Mouse (Mus musculus) thymus, postnatal 36 days (tissue): ENCODE results near the gene Col8a2.

Experiments
- DNase-seq, 2 experiments: peaks; one replicate each; pipeline ENCODE4 v3.0.0; 2022; ENCODE audit warnings: mixed read lengths in 2 of 2

Gene Col8a2

DNA sequence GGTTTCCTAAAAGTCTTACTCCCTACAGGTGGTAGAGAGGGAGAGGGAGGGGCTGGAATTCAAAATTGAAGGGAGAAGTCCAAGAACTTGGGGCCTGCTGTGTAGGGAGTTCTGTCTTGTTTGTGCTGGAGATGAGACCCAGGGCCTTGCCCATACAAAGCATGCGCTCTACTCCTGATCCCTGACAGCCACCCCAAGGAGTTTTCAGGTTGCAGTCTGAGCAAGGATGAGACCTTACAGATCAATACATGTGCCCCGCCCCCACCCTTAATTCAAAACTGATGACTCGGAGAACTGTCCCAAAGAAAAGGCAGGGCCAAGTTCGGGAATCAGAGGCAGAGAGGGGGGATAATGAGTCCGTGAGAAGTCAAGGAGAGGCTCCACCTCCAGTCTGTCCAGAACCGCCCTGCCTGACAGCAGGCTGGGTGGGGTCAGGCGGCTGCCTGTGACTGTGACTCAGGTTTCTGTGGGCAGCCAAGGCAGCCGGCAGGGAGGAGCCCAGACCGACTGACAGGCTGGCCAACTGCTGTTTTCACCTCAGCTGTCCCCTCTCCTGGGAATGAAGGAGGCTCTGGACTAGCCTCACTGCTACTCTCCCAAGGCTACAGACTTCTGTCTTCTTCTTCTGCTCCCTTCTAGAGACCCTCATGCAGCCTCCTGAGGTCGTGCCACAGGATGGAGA, 25.9 kb upstream of the Col8a2 start:
- DNase-seq = peak; percentile 22 to 47

DNA sequence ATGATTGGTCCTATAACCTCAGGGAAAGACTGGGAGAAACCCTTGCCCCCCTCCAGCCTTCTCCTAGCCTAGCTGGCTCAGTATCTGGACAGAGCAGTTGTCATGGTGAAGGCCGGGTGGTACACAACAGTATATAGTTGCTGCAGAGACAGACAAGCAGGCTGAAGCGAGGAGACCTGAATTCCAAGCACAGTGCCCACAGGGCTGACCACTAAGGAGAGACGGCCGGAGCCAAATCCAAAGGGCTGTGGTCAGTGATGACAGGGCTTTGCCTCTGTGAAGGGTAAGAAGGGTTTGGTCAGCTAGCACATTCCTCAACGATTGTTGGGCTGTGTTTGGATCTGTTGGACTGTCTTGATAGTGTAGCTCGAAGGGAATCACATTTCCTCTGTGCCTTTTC, 25.3 kb upstream of the Col8a2 start:
- DNase-seq = no peak

DNA sequence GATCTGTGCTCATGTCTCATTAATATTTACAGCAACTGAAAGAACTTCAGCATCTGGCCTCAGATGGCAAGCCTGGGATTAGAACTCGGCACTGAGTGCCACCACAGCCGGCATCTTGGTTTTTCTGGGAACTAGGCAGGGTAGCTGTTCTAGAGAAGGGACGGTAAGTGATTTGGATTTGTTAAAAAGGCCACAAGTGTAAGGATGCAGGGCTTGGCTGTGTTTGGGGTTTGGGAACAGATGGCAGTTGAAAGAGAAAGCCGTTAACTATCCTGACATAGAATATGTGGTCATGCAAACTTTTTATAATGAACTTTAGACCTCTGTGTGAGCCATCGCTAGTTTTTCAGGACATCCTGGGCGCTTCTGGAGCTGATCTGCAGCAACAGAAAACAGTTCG, 24.9 kb upstream of the Col8a2 start:
- no peak for DNase-seq

DNA sequence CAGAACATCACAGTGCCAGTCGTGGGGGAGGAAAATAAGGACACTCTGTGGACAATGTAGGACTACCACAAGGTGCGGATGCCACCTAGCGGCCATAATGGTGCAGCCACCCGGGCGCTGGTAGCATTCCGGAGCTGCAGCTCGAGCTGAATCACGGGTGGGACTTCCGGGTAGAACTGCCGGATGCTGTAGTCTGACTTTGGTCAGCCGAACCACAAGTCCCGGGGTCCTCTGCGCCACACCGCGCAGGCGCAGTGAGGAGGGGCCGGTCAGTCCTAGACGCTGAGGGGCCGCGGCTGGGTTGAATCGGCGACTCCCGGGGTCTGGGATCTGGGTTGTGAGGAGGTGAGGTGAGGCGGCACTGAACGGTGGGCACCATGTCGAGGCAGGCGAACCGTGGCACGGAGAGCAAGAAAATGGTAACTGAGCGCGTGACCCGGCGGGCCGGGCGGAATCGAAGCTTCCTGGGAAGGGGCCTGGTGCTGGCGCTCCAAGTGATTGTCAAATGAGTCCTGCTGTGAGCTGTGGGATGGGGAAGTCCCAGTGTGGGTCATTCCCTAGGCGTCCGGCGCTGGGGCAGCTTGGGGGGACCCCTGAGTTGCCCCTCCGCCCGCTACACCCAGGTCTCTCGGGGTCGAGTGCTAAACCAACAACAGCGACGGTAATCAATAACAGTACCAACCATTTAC, 24.3 kb upstream of the Col8a2 start, which contains the start of gene Trappc3:
TSS of gene Trappc3 (plus strand) at position 207 of the 689 bp plus-strand sequence.
- peak; percentile 98 for DNase-seq

DNA sequence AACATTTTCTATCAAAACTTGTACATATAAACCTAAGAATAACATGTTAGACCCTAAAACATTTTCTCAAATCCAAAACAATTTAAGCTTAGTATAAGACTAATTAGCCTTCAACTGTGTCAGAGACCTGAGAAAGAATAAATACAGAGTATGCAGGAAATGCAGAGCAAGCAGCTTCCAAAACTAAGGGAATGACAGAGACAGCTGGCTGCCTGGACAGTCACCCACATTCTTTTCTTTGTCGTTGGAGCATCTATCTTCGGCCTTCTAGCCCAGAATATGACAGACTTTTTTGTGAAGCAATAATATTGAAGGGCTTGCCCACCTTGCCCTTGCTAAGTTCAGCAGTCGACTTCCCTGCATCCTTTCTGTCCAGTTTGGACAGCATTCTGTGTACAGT, 17.3 kb upstream of the Col8a2 start:
- no peak for DNase-seq

DNA sequence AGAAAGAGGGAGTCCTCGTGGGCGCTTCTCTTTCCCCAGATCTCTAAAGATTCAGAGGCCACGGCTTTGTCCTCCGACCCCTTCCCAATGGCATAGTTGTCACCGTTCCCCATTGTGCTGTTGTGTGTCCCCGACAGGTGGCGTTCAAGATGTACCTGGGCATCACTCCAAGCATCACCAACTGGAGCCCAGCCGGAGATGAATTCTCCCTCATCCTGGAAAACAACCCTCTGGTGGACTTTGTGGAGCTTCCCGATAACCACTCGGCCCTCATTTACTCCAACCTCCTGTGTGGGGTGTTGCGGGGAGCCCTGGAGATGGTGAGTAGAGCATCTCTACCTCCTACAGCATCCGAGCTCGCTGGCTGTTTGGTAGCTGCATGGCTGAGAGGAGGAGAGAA, 12.8 kb upstream of the Col8a2 start:
- no peak for DNase-seq

DNA sequence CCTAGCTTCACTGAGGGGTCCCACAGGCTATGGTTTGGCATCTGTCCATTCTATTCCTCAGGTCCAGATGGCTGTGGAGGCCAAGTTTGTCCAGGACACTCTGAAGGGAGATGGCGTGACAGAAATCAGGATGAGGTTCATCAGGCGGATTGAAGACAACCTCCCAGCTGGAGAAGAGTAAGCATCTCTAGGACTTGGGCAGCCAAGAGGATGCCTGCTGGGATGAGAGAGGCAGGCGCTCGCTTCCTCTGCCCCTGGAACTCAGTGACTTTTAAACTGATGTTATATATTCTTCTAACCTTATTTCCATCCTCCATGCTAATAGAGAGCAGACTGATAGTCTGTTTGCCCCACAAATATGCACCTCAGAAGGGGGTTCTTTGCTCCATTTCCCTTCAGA, 11.5 kb upstream of the Col8a2 start:
- no peak for DNase-seq

DNA sequence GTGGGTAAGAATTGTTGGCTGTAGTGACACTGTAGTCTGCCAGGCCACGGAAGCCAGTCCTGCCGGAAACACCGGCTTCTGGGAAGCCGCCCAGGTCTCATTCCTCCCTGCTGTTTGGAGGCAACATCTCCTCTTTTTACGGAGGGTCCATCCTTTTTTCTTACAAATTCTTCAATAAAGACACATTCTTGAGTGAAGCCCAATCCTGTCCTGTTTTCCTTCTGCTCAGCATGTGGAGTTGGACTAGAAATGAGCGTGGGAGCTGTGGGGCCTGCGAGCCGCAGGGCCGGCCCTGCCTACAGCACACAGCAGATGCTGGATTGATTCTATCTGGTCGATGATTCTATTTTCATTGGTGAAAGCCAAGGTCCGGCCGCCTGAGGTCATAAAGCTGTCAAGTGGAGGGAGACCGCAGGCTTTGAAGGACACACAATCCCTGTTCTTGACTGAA, 10.9 kb upstream of the Col8a2 start:
- no peak for DNase-seq

DNA sequence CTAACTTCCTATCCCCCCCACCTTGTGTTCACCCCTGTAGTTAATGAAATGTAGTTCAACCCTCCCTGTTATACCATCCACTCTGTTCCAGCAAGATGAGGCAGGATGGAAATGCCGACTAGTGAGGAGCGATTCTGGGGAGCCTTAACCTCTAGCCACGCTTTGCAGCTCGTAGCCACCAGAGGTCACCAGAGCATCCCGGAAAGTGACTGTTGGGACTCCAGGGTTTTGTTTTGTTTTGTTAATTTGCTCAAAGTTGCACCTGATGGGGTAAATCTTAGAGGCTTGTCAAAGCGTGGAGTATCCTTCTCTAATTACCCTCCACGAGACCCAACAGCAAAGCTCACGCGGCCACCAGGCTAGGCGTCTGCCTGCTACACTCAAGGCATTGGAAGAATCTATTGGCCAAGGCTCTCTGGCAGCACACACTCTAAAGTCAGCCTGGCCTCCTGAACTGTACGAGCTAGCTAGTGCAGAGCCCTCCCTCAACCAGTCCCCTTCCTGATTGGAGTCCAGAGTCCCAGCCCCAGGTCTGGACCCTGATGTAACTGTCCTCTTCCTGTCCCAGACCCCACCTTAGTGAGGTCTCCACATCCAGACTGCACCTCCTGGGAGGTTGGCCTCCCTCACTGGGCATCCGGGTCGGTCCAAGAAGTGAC, 8.6 kb upstream of the Col8a2 start:
- peak; percentile 36 to 45 for DNase-seq

DNA sequence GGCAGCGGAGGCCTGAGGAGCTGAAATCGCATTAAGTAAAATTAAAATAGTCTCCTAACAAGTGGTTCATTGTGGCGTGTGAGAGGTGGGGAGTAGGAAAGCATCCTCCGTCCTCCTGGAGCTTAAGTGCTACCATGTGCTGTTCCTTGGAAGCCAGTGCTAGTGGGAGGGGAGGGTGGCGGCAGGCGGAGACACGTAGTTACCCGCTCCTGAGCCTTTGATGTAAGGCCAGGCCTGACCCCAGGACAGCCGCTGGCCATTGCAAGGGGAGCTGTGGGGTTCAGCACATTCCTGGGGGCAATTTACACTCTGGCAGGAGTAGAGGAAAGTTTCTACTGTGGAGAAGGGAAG, 8.1 kb upstream of the Col8a2 start:
- no peak for DNase-seq

DNA sequence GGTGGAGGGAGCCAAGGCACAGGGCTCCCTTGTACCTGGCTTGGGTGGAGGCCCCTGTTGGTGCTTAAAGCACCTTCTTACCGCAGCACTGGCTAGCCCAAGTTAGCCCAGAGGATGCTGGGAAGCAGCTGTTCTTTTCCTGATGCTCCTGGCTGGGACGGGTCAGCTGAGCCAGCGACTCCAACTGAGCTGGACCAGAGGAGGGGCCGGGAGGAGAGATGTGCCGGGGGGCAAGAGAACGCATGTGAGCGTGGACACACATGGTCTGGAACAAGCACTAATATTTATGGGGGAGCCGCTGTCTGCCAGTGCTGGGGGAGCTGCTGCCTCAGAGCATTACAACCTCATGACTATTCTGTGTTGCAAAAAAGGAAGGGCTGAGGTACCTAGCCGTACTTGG, 7.6 kb upstream of the Col8a2 start:
- no peak for DNase-seq

DNA sequence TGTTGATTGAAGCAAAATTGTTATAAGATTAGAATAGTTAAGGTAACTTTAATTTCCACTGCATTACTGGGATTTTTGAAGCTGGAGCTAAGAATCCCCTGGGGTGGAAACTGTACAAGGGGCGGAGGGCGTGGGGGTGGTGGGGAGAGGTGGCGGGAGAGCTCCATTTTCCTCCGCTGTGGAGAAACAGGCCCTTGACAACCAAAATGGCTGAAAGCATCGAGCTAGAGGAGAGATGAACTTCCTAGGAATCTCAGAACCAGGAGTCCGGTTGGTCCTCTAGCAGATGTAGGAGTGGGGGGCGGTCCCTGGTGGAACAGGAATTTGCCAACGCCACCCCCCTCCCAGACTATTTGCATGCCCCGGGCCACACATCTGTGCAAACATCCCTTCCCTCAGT, 4.9 kb upstream of the Col8a2 start:
- DNase-seq = no peak

DNA sequence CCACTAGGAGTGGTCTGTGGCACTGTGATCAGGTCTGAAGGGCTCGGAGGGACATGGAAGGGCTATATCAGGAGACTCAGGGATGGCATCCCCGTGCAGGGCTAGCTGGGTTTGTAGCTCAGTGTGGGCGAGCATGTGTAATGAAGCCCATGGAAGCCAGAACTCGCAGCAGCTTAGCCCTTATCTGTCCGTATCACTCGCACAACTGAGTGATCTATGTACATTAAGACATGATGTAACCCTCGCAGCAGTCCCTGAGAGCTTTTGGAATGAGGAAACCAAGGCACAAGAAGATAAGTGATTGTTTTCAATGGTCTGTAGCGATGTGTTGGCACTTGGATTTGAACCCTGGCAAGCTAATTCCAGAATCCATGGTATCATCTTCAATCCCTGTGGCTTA, 3.0 kb upstream of the Col8a2 start:
- DNase-seq = no peak

DNA sequence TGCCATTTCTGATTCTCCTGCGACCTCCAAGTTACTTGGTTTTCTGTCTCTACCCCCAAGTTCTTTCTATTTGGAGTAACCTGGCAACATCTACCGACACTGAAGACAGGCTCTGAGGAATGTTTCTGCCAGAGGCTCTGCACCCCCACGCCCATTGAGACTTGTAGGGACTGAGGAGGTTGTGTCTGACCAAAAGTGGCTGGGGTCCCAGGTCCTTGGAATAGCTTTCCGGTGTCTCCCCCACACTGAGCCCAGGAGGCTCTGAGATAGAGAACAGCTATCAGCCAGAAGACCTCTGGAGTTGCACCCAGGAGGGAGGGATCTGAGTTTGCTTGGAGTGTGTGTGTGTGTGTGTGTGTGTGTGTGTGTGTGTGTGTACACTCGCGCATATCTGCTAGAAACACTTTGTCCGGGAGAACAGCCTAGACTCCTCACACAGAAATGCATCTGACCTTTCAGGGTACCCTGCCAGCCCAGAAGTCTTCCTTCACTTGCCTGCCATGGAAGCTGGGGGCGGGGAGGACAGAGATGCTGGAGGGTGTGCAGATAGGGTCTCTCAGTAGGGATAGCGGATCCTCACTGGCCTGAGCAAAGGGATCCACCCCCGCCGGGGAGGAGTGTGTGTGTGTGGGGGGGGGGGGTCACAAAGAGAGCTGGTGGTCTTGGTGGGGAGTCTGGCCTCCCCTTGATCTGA, 856 bp downstream of the Col8a2 start:
- no peak for DNase-seq

DNA sequence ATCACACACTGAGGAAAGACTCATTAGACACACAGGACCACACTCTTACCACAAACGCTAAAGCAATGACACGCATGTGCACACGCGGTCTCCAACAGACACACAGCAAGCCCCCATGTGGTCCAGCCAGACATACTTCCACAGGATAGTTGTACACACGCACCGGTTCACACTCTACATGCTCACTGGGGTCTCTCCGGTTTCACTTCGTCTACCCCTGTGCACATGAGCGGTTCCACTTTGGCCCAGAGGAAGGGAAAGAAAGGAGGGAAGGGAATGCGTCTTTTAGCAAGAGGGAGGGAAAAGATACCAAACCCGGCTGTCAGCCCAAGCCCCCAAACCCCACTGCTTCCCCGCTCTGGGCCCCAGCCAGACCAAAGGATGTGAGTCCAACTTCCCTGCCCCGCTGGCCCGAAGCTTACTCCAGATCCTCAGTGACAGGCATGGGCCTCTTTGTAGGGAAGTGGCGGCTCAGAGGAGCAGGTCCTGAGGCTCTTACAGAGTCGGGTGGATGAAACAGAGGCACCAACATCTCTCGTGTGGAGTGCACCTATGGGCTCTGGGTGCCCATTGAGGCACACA, 1.6 kb downstream of the Col8a2 start:
- no peak for DNase-seq

DNA sequence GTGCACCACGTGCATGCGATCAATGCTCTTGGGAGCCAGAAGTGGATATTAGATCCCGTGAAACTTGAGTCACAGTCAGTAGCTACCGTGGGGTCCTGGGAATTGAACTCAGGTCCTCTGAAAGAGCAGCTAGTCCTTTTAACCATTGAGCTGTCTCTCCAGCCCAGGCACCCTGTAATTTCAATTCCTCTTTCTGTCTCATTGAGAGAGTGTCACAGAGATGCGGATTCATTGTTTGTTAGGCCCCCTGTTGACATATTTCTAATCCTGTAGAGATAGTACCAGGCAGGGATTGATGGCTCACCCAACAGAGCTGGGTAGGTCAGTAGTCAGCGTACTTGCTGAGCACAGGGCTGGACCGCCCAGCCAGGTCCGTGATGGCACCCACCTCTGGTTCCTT, 3.7 kb downstream of the Col8a2 start:
- no peak for DNase-seq

DNA sequence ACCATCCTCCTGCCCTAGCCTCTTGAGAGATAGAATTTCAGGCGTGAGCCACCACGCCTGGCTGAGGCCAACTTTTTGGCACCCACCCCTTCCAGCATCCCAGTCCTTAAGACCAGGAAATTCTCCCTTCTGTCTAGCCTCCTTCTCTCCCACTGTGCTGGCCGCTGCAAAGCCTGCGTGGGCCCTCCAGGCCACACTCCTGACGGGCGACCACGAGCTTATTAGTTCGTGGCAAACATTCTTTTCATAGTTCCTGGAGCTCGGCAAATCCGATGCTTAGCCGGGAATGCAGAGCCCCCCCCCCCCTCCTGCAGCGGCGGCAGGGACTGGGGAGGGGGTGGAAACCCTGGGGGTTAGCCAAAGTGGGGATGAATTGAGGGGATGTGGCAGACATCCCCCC, 4.6 kb downstream of the Col8a2 start:
- no peak for DNase-seq

DNA sequence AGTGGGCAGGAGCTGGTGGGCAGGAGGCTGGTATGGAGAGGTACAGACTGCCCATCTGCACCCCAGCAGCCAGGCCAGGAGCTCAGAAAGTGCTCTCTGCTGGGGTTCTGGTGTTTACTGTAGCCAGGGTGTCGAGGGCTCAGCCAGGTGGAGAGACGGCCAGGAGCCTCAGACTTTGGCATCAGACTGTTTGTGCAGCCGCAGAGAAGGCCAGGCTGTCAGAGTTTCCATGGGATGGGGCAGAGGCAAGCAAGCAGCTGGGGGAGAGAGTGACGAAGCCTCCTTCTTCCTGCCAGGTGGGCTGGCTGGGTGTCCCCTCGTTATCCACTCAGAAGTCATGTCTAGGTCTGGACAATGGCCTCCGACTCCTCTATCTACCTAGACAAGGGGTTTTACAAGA, 8.6 kb downstream of the Col8a2 start:
- DNase-seq = no peak

DNA sequence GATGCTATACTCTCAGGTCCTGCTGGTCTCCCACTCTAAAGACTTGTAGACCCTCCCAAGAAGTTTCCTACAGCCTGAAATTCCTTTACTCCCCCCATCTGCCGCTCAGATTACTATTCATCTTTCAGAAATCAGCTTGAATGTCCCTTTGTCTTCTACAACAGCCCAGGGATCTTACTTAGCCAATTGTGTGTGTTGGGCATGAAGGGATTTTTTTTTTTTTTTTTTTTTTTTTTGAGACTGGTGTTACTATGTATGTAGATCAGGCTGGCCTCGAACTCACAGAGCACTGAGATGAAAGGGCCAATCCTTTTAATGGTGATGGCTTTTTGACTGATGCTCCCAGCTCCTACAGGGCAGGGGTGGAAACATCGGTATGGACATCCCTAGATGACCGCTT, 9.3 kb downstream of the Col8a2 start:
- DNase-seq = no peak

DNA sequence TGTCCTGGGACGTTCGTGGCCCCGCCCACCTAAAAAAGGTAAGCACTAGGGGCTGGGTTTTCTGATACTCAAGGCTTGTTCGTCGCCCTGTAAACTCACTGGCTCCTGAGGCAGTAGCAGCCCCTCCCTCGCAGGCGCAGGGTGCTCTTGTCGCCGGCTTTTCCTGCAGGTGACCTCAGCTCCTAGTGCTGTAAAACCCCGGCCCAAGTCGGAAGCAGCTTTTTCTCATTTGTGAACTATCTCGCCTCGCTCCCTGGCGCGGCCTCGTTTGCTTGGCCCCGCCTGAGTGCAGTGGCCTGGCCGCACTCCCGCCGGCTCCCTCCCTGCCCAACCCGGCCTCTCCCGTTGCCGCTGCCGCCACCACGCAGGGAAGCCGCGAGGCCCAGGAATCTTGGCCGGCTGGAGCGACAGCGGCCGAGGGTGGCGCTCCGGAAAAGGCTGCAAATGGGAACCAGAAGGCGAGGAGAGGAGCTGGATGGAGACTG, 10.1 kb downstream of the Col8a2 start:
- DNase-seq = no peak

DNA sequence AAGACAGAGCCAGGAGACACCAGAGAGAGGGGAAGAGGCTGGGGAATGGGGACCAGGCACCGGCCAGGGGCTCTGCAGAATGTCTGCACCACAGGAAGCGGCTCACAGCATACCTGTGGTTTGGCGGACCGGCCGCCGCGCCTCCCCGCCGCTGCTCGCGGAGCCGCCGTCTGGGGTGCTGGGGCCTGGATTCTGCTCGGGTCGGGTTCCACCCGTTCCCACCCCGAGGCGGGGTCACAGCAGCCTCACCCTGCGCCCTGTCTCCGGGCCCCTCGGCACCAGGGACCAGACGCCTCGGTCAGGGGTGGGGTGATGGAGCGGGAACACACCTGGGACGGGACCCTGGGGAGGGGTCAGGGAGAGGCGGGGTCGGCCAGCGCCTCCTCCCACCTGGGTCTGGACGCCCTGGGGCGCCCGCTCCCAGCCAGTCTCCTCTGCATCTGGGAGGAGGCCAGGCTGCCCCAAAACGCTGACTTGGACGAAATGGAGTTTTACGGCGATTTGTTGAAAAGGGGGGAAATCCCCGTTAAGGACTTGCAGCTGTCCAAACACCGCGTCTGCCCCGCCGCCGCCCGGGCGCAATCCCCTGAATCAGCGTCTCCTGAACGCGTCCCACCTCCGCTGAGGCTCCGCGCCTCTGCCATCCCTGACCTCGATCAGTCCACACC, 14.5 kb downstream of the Col8a2 start:
- DNase-seq = no peak

DNA sequence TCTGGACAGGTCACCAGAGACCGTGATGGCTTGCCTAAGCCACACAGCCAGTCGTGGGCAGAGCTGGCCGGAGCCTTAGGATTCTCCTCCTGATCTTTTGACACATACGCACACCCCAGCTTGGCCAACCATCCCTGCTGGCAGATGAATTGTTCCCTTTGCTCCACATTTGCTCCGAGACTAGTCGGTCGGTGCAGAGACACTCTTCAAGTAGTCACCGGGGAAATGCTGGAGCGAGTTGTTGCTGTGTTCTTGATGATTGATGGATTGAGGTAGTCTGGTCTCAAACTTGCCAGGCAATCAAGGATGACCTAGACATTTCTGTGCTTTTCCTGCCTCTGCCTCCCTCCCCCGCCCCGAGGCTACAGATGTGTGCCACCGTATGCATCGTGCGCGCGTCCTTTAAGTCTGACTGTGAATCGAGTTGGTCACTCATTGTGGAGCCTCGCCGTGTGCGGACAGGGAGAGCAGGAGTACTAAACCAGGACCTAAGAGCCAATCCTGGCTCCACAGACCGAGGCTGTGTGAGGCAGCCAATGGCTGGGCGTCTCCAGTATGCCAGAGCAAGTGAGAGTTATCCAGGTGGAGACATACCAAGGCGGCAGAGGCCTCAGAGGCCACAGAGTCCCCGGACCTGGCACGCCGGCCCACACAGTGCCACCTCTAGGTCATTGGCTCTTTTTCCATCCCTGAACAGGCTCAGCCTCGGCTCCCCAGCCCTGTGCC, 15.2 kb downstream of the Col8a2 start:
- DNase-seq = no peak
